Mouse (Mus musculus) gonadal fat pad, adult 2 months (tissue): ENCODE data around the gene Timm44. TPM values are rescaled to one million over a fixed set of nuclear protein-coding genes. Genes with fewer than 3 reads are reported as not detected.
"Not testable (repeated sequence)": the region's sequence is repeated elsewhere in the genome, so short reads cannot be mapped to it uniquely, and the experiment has no call there.

Experiments used
- DNase-seq: peaks from one replicate; pipeline ENCODE4 v3.0.0-alpha.2; 2012; ENCODE audit warnings: low read depth
- polyA plus RNA-seq: library from polyadenylated mRNA; depleted of rRNA; stranded (reverse); fragments of >200 nt; gene quantifications from 2 replicates; pipeline ENCODE4 v1.2.3, GENCODE M21; 2012

Gene Timm44
- polyA plus RNA-seq, 1 experiment: 74.6 TPM

DNA sequence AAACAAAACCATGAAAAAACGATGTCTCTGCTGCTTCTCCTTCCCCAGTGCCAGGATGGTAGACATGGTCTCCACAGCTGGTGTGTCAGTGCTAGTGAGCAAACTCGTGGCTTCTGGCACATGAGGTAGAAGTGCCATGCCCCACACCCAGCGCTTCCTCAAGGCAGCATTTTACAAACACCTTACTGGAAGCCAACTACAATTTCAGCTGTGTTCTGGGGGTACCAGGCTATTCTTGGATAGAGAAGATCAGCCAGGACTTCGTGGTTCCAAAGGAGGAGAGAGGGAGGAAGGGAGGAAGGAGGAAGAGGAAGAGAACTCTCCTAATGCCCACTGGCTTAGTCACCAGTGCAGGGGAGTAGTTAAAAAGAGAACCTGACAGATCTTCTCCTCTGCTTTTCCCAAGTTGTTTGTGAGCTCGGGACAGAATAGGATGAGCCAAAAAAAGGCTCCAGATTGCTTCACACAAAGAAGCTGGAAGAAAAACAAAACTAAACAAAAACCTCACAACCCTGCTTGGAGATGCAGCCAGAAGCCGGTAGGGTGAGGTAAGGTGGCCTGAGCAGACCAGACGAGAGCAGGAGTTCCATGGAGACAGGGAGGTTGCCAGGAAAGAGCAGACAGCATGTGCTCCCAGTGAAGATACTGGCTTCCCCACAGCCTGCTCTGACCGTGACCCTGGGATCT, 12.5 kb downstream of the Timm44 start:
- DNase-seq: no peak

- DNase-seq: no peak
Measured at GRCm38 (mm10) chr8:4259805-4260170, 15.9 kb downstream of the Timm44 start.

DNA sequence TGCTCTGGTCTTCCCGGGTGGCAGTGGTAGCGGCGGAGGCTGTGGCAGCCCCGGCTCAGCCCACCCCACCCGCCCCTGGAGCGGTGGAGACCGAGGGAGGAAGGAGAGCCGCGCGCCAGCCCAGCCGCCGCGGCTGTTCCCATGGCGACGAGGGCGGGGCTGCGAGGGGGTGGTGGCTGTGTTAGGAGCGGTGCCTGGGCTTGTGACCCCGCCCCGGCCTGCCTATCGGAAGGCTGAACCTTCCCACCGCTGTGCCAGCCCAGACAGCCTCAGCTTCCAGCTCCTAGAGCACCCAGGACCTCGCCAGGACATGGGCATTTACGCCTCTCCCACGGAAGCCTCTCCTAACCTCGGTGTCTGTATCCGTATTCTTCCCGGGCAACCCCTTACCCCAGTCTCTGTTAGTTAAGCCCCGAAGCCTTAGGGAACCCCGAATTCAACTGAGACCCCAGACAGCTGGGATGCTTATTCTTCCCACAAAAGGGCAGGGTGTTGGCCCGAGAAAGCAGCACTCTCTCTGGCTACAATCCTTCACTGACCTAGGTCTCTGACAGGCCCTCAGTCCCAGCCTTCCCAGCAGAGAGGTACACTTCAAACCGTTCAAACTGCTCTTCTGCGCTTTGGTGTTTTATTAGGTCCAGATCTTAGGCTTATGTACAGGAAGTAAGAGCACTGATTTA, 16.4 kb downstream of the Timm44 start, which contains the start of gene Ctxn1:
TSS of gene Ctxn1 (minus strand) at position 150 of the 680 bp plus-strand sequence.
- no peak for DNase-seq

GRCm38 (mm10) chr8:4258678-4259077, 17.0 kb downstream of the Timm44 start:
- no peak for DNase-seq

GRCm38 (mm10) chr8:4258233-4258632, 17.5 kb downstream of the Timm44 start:
- DNase-seq: no peak

- no peak for DNase-seq
Measured at GRCm38 (mm10) chr8:4257350-4257749, 18.4 kb downstream of the Timm44 start.

DNA sequence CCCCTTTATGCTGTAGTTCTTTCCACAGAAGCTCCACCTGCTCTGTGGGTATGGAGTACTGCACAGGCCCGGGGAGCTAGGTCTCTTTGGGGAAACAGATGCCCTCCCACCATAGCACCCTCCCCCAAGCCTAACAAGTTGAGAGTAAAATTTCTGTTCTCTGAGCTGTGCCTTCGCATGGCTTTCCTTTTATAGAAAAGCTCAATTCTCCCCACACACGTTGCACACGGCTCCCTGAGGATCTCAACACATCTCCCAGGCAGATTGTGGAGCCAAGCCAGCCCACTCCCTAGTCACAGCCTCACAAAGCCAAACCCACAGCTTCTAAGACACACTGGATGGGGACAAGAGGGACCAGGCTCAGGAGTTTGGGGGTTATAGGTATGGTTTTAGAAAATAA, 18.8 kb downstream of the Timm44 start:
- no peak for DNase-seq

DNA sequence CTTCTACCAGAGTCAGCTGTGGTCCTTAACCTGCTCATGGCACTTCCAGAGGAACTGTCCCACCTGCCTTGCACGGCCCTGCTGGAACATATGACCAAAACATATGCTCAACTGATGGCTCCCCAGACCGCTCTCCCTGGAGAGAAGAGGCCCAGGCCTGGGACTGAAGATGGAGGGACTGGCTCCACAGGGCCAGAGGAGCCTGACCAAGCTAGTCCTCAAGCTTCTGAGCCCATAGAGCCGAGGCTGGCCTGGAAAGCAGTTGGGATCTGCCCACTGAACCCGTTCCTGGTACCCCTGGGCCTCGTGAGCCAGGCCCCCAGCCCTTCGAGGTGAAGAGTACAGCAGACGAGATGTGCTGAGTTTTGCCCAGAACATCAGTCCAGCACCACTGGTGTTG, 20.2 kb downstream of the Timm44 start:
- not testable (repeated sequence) for DNase-seq

DNA sequence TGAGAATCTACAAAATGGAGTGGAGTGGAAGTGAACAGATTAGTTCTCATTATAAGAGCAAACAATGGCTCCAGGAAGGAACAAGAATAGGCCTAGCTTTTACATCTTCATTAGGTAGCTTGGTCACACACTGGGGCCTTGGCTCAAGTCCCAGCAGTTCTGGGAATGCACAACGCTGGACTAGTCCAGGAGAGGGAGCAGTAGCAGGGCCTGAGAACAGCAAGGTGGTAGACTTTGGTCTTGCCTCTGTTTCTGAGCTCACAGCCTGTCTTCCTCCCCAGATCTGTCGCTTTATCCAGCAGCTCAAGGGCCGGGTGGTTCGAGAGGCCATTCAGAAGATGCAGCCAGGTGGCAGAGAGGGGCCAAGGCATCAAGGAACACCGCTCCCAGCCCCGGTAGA, 21.7 kb downstream of the Timm44 start:
- no peak for DNase-seq

DNA sequence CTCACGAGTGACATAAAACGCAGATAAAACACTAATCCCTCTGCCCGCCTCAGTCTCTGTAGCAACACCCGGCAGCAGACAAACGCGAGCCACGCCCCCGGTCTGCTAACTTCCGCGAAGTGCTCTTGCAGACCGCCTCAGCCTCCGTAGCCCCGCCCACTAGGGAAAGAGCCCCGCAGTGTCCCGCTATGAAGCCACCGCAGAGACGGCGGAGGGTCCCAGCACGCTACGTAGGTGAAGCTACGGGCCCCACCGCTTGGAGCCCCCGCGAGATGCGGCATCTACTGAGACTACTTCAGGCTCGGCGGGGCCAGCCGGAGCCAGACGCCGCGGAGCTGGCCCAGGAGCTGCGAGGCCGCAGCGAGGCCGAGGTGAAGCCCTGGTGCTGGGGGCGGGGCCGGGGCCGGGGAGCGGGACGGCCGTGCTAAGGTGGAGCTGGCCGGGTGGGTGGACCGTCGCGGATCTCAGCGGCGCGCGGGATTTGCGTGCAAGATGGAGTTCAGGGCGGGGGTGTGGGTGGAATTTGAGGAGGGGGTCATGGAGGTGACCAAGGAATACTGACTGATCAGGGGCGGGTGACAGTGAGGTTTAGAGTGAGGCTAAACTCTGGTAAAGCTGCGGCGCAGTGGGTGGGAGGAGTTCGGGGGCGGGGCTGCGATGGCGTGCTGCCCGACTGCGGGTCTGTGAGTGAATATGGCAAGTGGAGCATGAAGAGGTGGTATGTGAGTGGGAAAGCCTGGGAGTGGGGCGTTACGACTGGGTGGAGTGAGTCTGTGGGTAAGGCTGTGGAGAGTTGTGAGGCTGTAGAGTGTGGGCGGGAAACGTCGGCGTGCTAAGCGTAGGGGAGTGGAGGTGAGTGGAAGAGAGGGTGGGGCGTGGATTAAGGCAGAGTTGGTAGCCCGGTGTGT, 22.5 kb downstream of the Timm44 start, which contains the start of gene Snapc2:
TSS of gene Snapc2 (plus strand) at position 147 of the 908 bp plus-strand sequence.
- DNase-seq: no peak

GRCm38 (mm10) chr8:4252116-4252760, 23.5 kb downstream of the Timm44 start:
- DNase-seq: no peak

DNA sequence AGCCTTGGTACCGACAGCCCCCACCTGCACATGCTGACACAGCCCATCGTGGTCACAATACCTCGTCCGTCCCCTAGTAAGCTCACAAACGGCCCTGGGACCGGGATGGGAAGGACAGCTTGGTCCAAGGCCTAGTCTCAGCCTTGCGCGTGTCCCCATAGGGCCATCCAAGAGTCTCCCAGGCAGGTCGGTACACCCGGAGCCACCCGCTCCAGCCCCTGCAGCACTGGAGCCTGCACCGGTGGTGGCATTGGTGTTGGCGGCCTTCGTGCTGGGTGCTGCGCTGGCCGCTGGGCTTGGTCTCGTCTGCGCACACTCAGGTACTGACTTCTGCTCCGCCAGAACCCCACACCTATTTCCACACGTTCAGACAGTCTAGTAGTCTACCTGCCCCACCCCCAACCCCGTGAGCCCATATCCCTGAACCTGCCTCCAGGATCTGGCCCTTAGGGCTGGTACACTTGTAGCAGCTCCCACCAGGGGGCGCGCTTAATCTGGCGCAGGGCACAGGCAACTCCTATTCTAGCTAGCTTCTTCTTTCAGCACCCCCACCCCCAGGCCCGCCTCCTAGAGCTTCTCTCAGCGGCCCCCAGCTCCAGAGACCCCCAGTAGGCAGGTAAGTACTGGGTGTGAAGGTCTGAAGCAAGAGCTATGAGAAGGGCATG, 25.3 kb downstream of the Timm44 start:
- no peak for DNase-seq

DNA sequence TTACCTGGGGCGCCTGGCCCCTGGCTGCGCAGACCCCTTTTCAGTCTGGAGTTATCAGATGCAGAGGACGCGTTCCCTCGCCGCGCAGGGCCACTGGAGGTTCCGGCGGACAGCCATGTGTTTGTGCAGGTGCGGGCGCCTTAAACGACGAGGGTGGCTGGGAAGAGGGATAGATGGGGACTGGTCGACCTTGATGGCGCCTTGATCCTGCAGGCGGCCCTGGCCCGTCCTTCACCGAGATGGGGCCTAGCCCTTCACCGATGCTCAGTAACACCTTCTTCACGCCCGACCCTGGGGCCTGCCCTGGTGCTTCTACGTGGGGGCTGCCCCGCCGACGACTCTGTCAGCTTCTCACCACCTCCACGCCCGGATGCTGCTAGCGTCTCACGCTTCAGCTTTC, 26.5 kb downstream of the Timm44 start:
- no peak for DNase-seq

DNA sequence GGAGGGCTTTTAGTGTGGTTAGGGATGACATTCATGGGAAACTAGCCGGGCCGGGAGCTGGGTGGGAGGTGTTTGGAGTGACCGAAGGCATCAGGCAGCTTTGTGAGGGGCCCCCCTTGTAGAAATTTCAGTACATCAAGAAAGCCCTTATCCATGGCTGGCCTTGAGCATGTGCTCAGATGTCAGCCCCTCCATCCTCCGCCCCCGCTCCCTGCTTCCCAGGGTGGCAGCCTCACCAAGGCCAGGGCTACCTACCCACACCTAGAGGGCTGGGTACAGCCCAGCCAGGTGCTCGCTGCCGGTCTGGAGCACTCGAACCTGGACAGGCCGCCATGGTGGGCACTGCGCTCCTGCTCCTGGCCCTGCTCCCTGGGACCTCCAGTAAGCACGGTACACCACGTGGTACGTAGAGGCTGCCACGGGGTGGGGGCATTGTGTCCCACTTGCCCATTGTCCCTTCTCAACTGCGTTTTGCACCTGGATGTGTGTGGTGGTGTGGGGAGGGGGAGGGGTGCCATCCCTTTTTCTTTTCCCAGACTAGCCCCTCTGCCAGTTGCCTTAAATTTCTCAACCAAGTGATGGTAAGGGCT, 27.7 kb downstream of the Timm44 start, which contains the start of gene Tgfbr3l:
TSS of gene Tgfbr3l (plus strand) at position 264 of the 590 bp plus-strand sequence.
- DNase-seq: no peak

DNA sequence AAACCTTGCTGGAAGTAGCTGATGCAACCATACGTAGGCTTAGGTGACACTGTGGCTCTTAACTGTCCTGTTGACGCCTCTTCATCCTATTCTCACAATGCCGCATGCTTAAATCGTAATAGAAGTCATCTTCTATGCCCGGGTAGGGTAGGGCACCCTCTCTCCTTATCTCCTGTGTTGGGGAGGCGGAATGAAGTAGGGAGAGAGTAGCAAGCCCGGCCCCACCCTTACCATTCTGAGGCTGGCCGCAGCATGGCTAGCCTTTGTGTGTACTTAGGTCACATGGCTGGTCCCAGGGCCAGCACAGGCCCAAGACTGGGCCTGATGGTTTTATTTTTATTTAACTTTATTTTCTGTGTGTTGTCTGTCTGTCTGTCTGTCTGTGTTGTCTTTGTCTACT, 28.5 kb downstream of the Timm44 start:
- DNase-seq: no peak

DNA sequence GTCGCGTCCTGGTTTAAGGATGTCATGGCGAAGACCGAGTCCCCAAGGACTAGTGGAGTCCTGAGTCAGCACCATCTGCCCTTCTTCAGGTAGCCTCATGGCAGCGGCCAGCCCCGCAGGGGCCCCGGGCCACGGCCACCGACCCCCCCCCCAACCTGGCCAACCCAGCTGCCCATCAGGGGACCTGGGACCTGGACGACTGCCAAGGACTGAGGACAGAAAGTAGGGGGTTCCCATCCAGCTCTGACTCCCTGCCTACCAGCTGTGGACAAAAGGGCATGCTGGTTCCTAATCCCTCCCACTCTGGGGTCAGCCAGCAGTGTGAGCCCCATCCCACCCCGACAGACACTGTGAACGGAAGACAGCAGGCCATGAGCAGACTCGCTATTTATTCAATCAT, 30.0 kb downstream of the Timm44 start:
- DNase-seq: no peak

GRCm38 (mm10) chr8:4245061-4245460, 30.7 kb downstream of the Timm44 start:
- no peak for DNase-seq

GRCm38 (mm10) chr8:4239193-4239890, 36.4 kb downstream of the Timm44 start:
- DNase-seq: no peak

GRCm38 (mm10) chr8:4238434-4239192, 37.1 kb downstream of the Timm44 start, which contains the start of the genes Map2k7 and Gm49320:
Gene Map2k7 (plus strand): TSS chr8:4238740.
Gene Gm49320 (plus strand): TSS chr8:4238865.
- DNase-seq: no peak
